Mouse (Mus musculus) embryonic fibroblast, embryonic 13.5 days (primary cell): Measurements from ENCODE around the gene Sp4. TPM values are rescaled to one million over a fixed set of nuclear protein-coding genes. Genes with fewer than 3 reads are reported as not detected.

Experiments
- H3K27ac ChIP-seq: 2 replicates; pipeline ENCODE4 v1.5.1; 2012; ENCODE audit warnings: low read length, control low read depth, inconsistent platforms; ENCODE audit not compliant: insufficient read depth
- H3K4me1 ChIP-seq: 2 replicates; pipeline ENCODE4 v1.6.1; 2011; ENCODE audit warnings: low read length; ENCODE audit not compliant: control insufficient read depth, insufficient read depth
- H3K4me3 ChIP-seq: 2 replicates; pipeline ENCODE4 v1.5.1; 2011; ENCODE audit warnings: mild to moderate bottlenecking, control low read depth, low read length; ENCODE audit not compliant: insufficient read depth
- CTCF ChIP-seq: IDR thresholded peaks from 2 replicates; pipeline ENCODE4 v1.5.1; 2011; ENCODE audit warnings: mild to moderate bottlenecking, control low read depth, low read length, moderate library complexity, borderline replicate concordance; ENCODE audit not compliant: insufficient read depth
- POLR2A ChIP-seq: IDR thresholded peaks from 2 replicates; pipeline ENCODE4 v1.6.1; 2011; ENCODE audit warnings: low read depth, mild to moderate bottlenecking, control low read depth, low read length, moderate library complexity
- polyA plus RNA-seq: library from polyadenylated mRNA; stranded (reverse); fragments of >200 nt; gene quantifications from 2 replicates; pipeline ENCODE4 v1.2.4, GENCODE M21; 2011; ENCODE audit warnings: low read depth; ENCODE audit not compliant: missing spikeins, insufficient read length

The Sp4 gene
- polyA plus RNA-seq, 1 experiment = 6.0 TPM

DNA sequence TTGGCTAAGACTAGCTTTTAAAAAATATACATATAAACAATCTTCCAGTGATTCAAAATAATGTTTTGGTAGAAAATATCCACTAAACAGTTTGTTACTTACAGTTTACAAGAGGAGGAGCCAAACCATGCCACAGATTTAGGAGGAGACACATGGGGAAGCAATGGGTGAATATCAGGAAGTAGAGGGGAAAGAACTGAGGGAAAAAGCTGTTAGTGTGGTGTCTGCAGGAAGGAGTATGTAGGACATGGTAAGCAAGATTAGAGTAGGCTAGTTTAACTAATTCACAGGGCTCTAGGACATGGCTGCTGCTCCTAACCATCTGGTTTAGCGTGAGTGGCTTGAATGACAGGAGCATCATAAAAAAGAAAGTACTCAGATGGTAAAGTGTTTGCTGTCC, 19.3 kb downstream of the Sp4 start:
- Histone ChIP-seq H3K4me3 (no peak overlapping the region), H3K27ac (no peak overlapping the region), H3K4me1 (no peaks in the 10 kb centered on the region)
- TF ChIP-seq CTCF = no peak
- TF ChIP-seq POLR2A = no peak

DNA sequence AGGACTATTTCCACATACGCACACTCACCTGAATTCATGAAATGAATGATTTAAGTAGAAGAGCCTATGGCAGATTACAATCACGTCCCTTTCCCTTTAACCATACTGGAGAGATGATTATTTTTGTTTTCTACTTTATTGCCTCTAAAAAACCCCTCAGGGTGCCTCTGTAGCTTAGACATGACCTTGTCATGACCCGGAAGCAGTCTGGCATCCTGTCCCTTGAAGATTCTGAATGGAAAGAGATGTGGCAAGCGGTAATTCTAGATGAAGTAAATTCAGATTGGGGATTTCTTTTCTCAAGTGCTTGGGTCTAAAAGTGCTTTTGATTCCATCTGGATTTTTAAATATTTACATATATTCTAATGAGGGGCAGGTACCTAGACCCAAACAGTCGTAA, 24.9 kb downstream of the Sp4 start:
- H3K4me1 ChIP-seq = no peaks in the 10 kb centered on the region
- H3K4me3 ChIP-seq = no peak overlapping the region
- TF ChIP-seq POLR2A (no peak), CTCF (no peak)
- no peak overlapping the region for H3K27ac ChIP-seq

DNA sequence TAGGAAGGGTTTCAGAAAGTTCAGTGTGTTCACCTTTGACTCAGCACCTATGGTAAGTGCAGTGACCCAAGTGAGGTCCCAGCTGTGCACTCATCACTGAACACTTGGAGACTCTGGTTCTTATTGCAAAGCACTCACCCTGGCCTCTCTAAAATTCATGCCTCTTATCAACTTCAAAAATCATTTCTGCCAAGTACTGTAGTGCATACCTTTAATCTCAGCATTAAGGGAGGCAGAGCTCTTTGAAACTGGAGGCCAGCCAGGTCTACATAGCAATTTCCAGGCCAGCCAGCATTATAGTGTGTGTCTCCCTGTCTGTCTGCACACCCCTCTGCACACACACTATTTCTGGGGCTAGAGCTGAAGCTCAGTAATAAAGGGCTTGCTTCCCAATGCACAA, 36.3 kb downstream of the Sp4 start:
- Histone ChIP-seq H3K4me3 (no peak overlapping the region), H3K4me1 (no peaks in the 10 kb centered on the region), H3K27ac (no peak overlapping the region)
- TF ChIP-seq CTCF = no peak

DNA sequence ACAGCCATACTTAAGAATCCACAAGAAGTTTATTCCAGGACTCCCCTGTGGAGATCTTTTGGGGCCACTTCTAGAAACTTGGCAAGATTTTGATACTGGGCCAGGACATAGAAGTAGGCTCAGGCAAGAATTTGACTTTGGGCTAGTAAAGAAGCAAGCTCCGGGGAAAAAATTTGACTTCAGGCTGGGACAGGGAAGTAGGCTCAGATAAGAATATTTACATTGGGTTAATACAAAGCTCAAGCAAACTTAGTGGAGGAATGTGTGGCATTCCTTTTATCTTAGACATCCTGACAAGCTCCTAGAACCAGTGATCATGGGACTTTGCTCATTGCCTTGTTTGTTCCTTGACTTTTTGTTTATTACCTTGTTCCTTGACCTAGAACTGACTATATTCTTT, 37.4 kb downstream of the Sp4 start:
- Histone ChIP-seq H3K27ac (no peak overlapping the region), H3K4me1 (no peaks in the 10 kb centered on the region), H3K4me3 (no peak overlapping the region)
- no peak for TF ChIP-seq CTCF
- TF ChIP-seq POLR2A = no peak

DNA sequence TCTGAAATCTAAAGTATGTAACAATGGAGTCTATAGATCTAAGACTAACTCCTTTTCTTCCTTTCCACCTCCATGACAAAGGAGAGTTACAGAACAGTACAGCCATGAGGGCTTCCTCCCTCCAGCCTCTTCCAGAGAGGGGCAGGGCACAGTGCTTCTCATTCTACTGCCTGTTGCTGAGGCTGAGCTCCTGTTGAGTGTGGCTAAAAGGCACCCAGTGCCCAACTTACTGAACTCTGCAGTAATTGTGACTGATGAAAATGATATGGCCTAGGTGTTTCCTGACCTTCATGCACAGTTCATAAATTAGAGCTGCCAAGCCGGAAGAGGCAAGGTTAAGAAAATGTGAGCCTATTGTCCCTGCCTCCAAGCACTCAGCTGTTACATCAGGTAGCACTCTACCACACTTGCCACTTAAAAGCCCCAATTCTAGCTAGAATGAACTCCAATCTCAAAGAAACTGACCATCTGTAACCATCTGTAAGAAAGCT, 45.9 kb downstream of the Sp4 start:
- Histone ChIP-seq H3K4me1 (no peaks in the 10 kb centered on the region), H3K27ac (no peak overlapping the region), H3K4me3 (no peak overlapping the region)
- no peak for TF ChIP-seq CTCF

DNA sequence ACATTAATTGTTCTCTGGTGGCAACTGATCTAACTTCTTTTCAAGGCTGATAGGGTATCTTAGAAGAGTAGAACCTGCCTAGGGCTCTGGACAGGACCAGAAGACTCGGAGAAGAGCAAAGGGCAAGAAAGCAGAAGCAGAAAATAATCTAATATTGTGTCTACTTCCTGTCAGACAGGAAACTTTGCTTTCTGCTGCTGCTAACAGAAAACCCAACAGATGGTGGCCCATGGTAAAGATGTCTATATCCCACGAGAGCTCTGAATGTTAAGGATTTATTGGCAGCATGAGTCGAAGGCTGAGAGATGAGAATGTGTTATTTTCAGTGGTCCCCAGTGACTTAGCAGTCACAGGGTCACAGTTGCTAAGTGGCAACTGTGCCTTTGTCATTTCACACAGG, 80.1 kb downstream of the Sp4 start:
- no peak overlapping the region for H3K27ac ChIP-seq
- H3K4me3 ChIP-seq = no peak overlapping the region
- no peaks in the 10 kb centered on the region for H3K4me1 ChIP-seq
- TF ChIP-seq CTCF = no peak
- no peak for TF ChIP-seq POLR2A

DNA sequence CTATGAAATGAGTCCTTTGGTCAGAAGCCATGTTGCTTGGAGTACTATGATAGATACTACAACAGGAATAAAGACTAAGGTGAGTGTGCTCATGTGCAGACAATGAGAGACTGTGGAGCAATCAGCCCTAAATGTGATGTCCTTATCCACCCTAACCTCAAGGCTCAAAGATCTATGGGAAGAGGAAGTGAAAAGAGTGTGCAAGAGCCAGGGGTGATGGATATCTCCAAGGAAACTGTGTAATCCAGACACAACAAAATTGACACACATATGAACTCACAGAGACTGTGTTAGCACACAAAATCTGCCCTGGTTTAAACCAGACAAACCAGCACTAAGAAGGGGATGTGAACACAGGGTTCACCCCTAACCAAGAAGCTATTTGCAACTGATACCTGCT, 81.2 kb downstream of the Sp4 start:
- Histone ChIP-seq H3K27ac (no peak overlapping the region), H3K4me3 (no peak overlapping the region), H3K4me1 (no peaks in the 10 kb centered on the region)
- TF ChIP-seq POLR2A (no peak), CTCF (no peak)

DNA sequence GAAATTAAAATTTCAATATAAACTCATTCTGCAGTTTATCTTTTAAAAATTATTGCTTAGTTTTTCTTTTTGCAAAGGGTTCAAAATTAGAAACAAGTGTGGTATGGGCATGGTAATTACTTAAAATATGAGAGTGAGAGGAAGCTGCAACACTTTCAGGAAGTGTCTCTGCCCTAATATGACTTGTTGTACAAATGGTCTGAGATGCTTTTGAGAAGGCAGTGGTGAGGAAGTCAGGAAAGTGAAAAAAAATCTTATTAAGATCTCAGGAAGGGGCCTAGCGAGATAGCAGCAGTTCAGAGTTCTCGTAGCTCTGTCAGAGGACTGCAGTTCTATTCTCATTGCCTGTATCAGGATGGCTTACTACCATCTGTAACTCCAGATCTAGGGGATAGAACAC, 89.1 kb downstream of the Sp4 start:
- Histone ChIP-seq H3K4me3 (no peak overlapping the region), H3K4me1 (no peaks in the 10 kb centered on the region), H3K27ac (no peak overlapping the region)
- TF ChIP-seq CTCF (no peak), POLR2A (no peak)

DNA sequence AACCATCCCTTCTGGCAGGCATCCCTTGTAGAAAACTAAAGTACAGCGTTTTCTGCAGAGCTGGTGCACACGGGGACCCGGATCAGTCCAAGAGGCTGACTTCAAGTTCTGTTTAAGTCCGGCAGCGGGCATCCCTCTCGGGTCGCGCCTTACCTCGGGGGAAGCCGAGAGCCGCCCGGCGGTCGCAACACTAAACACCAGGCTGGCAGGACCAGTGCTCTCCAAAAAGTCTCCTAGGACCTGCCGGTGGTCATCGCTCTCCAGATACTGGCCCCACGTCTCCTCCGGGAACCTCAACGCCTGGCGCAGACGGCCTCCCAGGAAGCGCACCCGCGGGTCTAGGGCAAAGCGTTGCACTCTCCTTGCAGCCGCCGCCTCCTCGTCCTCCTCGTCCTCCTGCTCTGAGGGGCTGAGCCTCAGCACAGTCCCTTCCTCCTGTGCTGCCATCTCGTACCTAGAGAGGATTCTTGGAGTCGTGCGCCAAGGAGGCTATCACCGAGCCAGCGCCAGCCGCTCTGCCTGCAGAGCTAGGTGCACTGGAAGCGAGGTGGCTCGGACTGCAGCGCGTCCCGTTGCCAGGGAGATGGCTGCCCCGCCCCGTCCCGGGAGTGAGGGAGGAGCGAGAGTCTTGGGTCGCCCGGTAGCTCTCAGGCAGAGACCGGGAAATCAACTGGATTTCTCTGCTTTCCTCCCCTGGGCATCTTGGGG, 102.7 kb downstream of the Sp4 start, which contains the start of gene Dnah11:
Dnah11 (minus strand) TSS at position 658 of the 708 bp plus-strand sequence.
- H3K4me3 ChIP-seq = peak within 1 kb of the TSS; percentile 34
- H3K4me1 ChIP-seq = no peaks in the 10 kb centered on the region
- no peak within 1 kb of the TSS for H3K27ac ChIP-seq
- TF ChIP-seq POLR2A = no peak
- TF ChIP-seq CTCF = no peak

DNA sequence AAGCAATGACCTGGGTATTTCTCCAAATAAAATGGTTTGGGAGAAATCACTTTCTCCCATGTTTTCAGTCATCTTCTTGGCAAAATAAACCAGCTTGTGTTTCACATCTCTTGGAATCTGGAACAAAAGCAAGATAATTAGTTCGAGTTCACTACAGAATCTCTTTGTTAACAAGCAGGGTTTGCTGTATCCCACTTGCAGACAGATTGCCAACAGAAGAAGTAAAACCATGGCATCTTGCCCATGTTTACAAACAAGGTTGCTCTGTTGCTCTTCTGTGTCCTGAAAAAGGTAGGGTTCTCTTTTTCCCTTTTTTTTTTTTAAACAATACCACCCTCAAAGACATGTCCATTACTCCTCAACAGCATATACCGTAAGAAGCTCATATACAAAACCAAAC, 104.7 kb downstream of the Sp4 start:
- no peaks in the 10 kb centered on the region for H3K4me1 ChIP-seq
- TF ChIP-seq POLR2A (no peak), CTCF (no peak)
- H3K4me3 ChIP-seq = no peak overlapping the region
- H3K27ac ChIP-seq = no peak overlapping the region
